Mouse (Mus musculus) layer of hippocampus, postnatal 36 days (tissue): ENCODE results near the gene Arhgap24. TPM values are rescaled to one million over a fixed set of nuclear protein-coding genes. Genes with fewer than 3 reads are reported as not detected.
A peak's percentile ranks its signal among the peaks of the same experiment; 100 is the strongest.

Experiments used
- DNase-seq, 2 experiments: peaks; one replicate each; pipeline ENCODE4 v3.0.0; 2022
- total RNA-seq, 2 experiments: library from RNA; stranded (reverse); gene quantifications; 2 replicates each; pipeline ENCODE4 v1.2.3; 2021

Arhgap24 gene
- total RNA-seq, 2 experiments from 2014 or later: 5.2 to 5.3 TPM

DNA sequence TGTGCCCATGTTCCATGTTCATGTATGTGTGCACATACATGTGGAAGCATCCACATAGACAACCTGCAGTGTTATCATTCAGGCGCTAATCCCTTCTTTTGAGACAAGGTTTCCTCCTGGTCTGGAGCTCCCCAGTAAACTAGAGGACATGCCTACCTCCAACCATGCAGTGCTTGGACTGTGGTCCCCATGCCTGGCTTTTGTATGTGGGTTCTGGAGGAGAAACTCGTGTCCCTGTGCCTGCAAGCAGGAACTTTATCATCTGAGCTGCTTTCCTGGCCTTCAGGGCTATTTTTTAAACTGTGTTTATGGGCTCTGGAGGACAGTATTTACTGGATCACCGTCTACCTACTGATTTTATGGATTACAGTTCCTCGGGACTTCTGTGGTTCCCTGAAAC, 262.9 kb downstream of the Arhgap24 start:
- DNase-seq: no peak

- DNase-seq: no peak
Measured at GRCm38 (mm10) chr5:102748146-102748545, 267.0 kb downstream of the Arhgap24 start.

DNA sequence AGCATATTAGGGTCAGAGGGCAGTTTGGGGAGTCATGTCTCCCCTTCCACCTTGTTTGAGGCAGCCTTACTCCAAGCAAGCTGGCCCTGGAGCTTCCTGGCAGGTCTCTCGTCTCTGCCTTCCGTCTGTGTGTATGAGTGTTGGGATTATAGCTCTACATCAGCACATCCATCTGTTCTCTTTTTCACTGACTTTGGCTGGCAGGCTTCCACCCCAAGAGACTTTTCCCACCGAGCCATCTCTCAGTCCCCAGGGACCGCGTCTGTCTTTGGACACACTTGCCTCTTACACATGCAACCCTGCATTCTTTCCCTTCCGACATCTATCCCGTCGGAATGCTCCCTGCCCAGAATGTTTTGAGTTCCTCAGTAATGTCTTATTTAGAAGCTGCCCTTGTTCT, 267.8 kb downstream of the Arhgap24 start:
- DNase-seq: peak in 1 of 2 experiments; percentile 30

DNA sequence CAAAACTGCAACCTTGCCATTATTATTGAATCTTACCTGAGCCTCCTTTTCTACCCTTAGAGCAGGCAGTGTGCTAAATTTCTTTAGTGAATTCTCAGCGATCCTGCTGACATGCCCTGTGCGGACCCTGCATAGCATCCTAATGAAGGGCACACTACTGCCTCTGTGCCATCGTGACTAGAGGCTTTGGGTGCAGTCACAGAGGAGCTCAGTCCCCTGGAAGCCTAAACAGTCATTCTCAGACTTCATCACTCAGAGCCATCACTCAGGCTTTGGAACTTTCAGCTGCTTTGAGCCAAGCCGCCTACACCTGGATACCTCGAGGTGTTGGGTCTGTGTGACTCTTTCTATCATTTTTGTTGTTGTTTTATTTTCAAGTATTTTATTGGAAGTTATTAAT, 269.5 kb downstream of the Arhgap24 start:
- DNase-seq: no peak

DNA sequence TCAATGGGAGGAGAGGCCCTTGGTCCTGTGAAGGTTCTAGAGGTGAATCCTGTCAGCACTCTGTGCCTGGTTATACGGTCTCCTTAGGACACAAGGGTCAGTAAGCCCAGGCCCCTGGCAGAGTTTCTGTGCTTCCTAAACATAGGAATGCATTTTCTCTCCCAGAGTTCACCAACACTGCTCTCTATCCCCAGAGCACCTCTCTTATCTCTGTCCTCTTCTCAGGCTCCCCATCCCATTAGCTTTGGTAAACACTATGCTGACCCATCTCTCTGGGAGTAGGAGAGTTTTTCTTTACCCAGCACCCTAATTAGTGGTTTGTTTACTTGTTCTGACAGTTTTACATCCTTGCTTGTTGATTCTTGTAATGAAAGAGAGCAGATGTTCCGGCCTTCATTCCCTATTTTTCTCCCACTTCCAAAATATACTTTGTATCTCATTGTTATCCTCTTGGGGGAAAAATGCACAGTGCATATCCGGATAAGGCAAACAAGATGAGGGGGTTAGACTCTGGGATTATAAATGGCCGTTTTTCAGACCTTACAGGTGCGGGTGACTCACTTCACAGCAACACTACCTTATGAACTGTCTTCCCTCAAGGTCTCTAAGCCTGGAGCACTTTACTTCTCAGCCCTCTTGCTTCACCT, 270.6 kb downstream of the Arhgap24 start:
- peak in 1 of 2 experiments; percentile 3 for DNase-seq

GRCm38 (mm10) chr5:102752308-102752663, 271.1 kb downstream of the Arhgap24 start:
- DNase-seq: peak in 1 of 2 experiments; percentile 18

- no peak for DNase-seq
Measured at GRCm38 (mm10) chr5:102757040-102757439, 275.8 kb downstream of the Arhgap24 start.

- no peak for DNase-seq
Measured at GRCm38 (mm10) chr5:102765694-102766093, 284.5 kb downstream of the Arhgap24 start.

DNA sequence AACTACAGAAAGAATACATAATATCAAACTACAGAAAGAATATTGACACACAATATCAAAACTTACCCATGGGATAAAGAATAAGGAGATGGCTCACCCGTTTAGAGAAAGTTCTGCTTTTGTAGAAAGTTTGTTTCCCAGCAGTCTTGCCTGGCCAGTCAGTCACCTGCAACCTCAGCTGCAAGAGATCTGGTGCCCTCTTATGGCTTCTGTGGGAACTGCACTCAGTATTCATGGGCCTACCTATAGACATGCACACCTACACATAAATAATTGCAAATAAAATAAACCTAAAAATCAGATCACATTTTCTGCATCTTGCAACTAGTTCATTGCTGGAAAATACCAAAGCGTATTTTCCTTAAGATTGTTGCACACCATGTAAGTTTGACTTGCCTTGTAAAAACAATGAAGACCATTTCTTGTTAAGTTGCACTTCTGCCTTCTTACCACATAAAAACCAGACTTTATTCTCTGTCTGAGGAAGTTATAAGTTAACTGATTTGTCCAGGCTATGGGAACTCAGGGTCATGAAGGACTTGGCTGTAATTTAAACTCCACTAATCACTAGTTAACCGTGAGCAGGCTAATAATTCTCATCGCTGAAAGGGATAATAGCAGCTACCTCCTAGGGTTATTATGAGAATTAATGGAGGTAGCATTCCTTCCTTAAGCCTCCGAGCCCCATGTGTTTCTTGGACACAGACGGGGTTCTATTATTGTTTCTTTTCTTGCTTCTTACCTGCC, 285.3 kb downstream of the Arhgap24 start:
- DNase-seq: no peak

GRCm38 (mm10) chr5:102767058-102767444, 285.9 kb downstream of the Arhgap24 start:
- DNase-seq: no peak

GRCm38 (mm10) chr5:102767822-102768221, 286.6 kb downstream of the Arhgap24 start:
- DNase-seq: no peak

DNA sequence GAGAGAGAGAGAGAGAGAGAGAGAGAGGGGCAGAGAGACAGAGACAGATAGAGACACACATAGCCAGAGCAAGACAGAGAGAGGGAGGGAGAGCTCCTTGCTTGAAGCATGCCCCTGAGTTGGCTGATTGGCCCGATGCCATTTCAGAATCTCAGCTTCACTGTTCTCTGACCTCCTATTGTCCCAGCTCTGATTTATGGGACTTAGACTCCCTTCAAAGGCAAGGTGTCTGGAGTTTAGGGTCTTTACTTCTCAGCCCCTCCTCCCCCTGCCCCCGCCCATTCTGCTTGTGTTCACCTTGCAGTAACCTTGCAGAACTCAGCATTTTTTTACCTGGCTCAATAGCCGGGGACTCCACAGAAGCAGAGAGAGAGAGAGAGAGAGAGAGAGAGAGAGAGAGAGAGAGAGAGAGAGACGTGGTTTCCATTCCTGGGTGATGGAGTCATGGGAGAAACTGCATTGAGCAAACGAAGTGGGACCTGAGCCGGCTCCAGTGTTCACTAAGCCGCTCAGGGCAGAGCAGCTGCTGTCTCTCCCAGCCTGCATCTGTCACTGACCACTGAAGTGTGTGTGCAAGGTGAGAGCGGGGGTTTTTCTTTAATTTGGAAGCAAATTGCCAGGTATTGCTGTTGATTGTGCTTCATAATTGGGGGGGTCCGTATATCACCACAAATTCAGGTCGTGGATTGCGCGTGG, 287.3 kb downstream of the Arhgap24 start:
- no peak for DNase-seq

DNA sequence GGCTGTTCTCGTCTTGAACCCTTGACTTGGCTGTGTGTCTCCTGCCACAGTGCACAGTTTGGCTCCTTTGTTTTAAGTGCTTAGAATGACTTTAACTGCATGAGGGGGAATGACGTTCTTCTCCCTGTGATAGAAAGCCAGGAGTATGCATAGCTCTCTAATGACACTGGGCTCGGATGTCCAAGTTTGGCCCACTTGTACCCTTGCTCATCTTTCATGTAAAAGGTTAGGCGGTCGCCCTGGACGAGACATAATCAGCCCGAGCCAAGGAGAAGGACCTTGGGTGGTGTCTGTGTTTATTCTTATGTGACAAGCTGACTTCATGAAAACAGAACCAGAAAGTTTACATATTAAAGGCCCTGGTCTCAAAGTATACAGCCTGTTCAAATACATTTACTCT, 289.4 kb downstream of the Arhgap24 start:
- no peak for DNase-seq

DNA sequence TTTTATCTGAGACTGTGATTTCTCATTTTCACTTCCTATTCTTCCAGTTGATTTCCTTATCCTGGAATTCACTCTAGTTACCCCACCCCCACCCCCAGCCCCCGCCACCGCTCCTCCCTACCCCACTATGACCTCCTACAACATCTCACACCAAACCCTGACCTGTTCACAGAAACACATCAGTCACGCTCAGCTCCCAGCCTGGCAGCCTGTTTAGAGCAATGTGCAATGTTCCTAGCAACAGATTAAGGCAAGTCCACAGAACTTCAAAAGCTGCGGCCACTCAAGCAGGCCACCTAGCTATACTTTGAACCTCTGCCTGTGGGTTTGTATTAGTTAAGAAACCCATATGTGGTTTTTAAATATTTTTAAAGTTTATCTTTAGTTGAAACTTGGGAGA, 293.3 kb downstream of the Arhgap24 start:
- no peak for DNase-seq

GRCm38 (mm10) chr5:102777255-102777654, 296.1 kb downstream of the Arhgap24 start:
- no peak for DNase-seq

- DNase-seq: no peak
Measured at GRCm38 (mm10) chr5:102777852-102778251, 296.7 kb downstream of the Arhgap24 start.

DNA sequence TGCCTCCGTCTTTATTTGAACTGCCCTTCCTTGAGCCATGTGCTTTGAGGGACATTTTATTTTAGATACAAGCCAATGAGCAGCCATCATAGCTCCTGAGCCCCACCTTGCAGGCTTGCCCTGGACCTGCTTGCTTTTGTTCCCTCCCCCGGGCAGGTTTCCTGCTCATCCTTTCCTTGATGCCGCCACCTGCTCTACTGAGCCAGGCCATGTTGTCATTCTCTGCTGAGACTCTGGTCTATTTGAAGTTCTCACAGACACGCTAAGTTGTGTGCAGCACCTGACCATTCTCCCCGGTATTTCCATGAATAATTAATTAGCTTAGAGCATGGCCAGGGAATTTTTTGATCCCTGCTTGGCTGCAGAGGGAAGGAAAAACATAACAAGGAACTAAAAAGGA, 297.1 kb downstream of the Arhgap24 start:
- no peak for DNase-seq

GRCm38 (mm10) chr5:102783585-102783984, 302.4 kb downstream of the Arhgap24 start:
- no peak for DNase-seq

- DNase-seq: no peak
Measured at GRCm38 (mm10) chr5:102786123-102786522, 304.9 kb downstream of the Arhgap24 start.

GRCm38 (mm10) chr5:102788437-102788836, 307.2 kb downstream of the Arhgap24 start:
- DNase-seq: no peak

- no peak for DNase-seq
Measured at GRCm38 (mm10) chr5:102791273-102791672, 310.1 kb downstream of the Arhgap24 start.

- DNase-seq: no peak
Measured at GRCm38 (mm10) chr5:102793536-102793935, 312.3 kb downstream of the Arhgap24 start.

DNA sequence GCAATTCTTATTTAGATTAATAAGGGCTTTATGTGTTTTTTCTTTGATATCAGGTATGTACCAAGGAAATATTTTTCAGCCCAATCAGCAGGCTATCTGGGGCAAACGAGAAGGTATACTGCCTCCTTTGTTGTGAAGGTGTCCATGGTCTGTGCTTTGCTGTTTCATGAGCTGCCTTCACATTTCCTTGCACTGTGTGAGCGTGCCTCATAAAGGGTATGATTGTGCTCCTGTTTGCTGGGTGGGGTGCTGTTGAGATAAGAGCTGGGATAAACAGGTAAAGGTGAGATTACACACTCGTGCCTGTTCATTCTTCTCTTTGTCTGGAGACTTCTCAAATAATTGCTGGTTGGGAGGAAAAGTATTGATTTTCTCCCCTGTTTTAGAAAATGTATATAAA, 320.3 kb downstream of the Arhgap24 start:
- no peak for DNase-seq

- no peak for DNase-seq
Measured at GRCm38 (mm10) chr5:102802833-102803232, 321.6 kb downstream of the Arhgap24 start.
